In the genomic region with DNA sequence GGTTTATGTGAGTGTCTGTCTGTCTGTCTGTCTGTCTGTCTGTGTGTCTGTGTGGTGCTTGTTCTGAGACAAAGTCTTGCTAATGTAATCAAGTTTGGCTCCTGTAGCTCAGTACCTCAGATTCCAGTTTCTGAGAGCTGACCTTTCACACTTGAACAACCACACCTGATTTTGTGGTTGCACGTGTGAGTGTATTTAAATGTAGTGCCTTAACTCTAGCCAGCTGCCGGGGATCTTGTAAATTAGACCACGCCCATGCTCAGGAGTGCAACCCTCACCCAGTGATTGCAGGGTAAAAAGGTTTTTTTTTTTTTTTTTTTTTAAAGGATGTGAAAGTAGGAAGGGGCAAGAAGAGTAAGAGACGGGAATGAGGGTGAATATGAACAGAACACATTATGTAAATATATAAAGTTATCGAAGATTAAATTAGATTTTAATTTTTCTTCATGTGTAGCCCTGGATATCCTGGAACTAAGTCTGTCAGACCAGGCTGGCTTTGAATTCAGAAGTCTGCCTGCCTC, we compare ENCODE assay signal across 11 mouse cellular contexts. TPM values are rescaled to one million over a fixed set of nuclear protein-coding genes. Genes with fewer than 3 reads are reported as not detected.
DNase-seq lines count a peak whose midpoint lies in the region; ATAC-seq and TF ChIP-seq lines count a peak whose summit lies in the region.
"Had no signal": no experiment of that assay in that cellular context is flagged by ENCODE, and none has a peak within 500 bp of the region (broad histone marks: within the 10 kb centered on the region; RNA-seq: fewer than 3 reads in every experiment).

No protein-coding gene starts in this region.

- WGBS in kidney, postnatal 0 days, result 48% methylated on average over 5 of the region's 5 CpGs
- WGBS in forebrain, embryonic 11.5 days, result 71% methylated on average over 5 of the region's 5 CpGs
- 78% methylated on average over 5 of the region's 5 CpGs for whole genome bisulfite sequencing in forebrain, embryonic 12.5 days

- no peak for TF ChIP-seq RAD21 in CH12.LX (IDR thresholded peaks at IDR 0.05; ENCODE audit: low read depth, low read length)

- peaks cover 2% of the 10 kb centered on the region for H3K27me3 ChIP-seq in CH12.LX (replicated peaks)
- H3K27me3 ChIP-seq in kidney, postnatal 0 days (ENCODE audit: insufficient read depth, low read length), result no peaks in the 10 kb centered on the region
- no peaks in the 10 kb centered on the region for H3K27me3 ChIP-seq in forebrain, embryonic 11.5 days (ENCODE audit: control insufficient read depth, insufficient read depth, low read length)
- no peaks in the 10 kb centered on the region; the same call in 1 of the 2 replicates for H3K27me3 ChIP-seq in forebrain, embryonic 12.5 days

- H3K36me3 ChIP-seq in CH12.LX (replicated peaks in 1 of 2; ENCODE audit: control insufficient read depth in 1 of 2, insufficient read depth in 1 of 2, low read length in 1 of 2), result no peaks in the 10 kb centered on the region
- no peaks in the 10 kb centered on the region for H3K36me3 ChIP-seq in kidney, postnatal 0 days (ENCODE audit: insufficient read depth, low read length)
- no peaks in the 10 kb centered on the region for H3K36me3 ChIP-seq in forebrain, embryonic 11.5 days (ENCODE audit: control insufficient read depth, insufficient read depth, low read length)
- H3K36me3 ChIP-seq in forebrain, embryonic 12.5 days (replicated peaks), result no peaks in the 10 kb centered on the region

- no peak overlapping the region for H3K27ac ChIP-seq in CH12.LX (ENCODE audit: insufficient read depth, low read depth)
- H3K27ac ChIP-seq in kidney, postnatal 0 days, result peak overlapping the region; percentile 47
- no peak overlapping the region for H3K27ac ChIP-seq in forebrain, embryonic 11.5 days (ENCODE audit: low read depth, low read length)
- no peak overlapping the region for H3K27ac ChIP-seq in forebrain, embryonic 12.5 days

- DNase-seq in CD4-positive helper T cell, adult 2 months (ENCODE audit: low read depth, low spot score), result peak; percentile 68
- DNase-seq in CH12.LX (ENCODE audit: extremely low read depth), result peak; percentile 74
- no peak for DNase-seq in kidney, postnatal 0 days (ENCODE audit: low spot score)
- peak; percentile 88 to 91 for DNase-seq in spleen, postnatal 36 days (ENCODE audit: low spot score in 2 of 2)
- no peak for DNase-seq in forebrain, embryonic 11.5 days (ENCODE audit: low spot score)
- no peak for DNase-seq in left cerebral cortex, postnatal 14 days (ENCODE audit: low spot score in 2 of 2)
- DNase-seq: gastrocnemius, postnatal 10 days; heart, postnatal 14 days had no signal

- no peak overlapping the region for H3K9ac ChIP-seq in CH12.LX (ENCODE audit: insufficient read depth, low read depth)
- H3K9ac ChIP-seq in kidney, postnatal 0 days (ENCODE audit: low read depth, low read length), result no peak overlapping the region
- H3K9ac ChIP-seq in forebrain, embryonic 11.5 days (ENCODE audit: low read length), result no peak overlapping the region
- no peak overlapping the region for H3K9ac ChIP-seq in forebrain, embryonic 12.5 days

- H3K4me3 ChIP-seq in CH12.LX (replicated peaks in 1 of 3; ENCODE audit: low read depth in 2 of 3, low read length in 2 of 3, poor library complexity in 1 of 3), result no peak overlapping the region
- H3K4me3 ChIP-seq in kidney, postnatal 0 days (replicated peaks; ENCODE audit: low read depth, low read length), result no peak overlapping the region
- no peak overlapping the region for H3K4me3 ChIP-seq in forebrain, embryonic 11.5 days (ENCODE audit: low read depth, low read length)
- H3K4me3 ChIP-seq in forebrain, embryonic 12.5 days (replicated peaks), result no peak overlapping the region
- H3K4me3 ChIP-seq: erythroblast, embryonic 14.5 days had no signal

- dilution Hi-C loops in CH12.LX (cut with MboI; ENCODE audit: extremely low pct_ligation_motif_present, extremely low pct_unique_long_range_greater_than_20kb, low sequenced_read_pairs), result no loop called here

- peaks cover 8 to 27% of the 10 kb centered on the region in 2 experiments for H3K4me1 ChIP-seq in CH12.LX (ENCODE audit: control insufficient read depth in 1 of 2, insufficient read depth in 2 of 2)
- H3K4me1 ChIP-seq in kidney, postnatal 0 days (replicated peaks; ENCODE audit: insufficient read depth, low read length), result 0 out of 2 replicates have a peak, but pooled peaks cover 4% of the 10 kb centered on the region
- no peaks in the 10 kb centered on the region for H3K4me1 ChIP-seq in forebrain, embryonic 11.5 days (replicated peaks; ENCODE audit: control insufficient read depth, insufficient read depth, low read length)
- H3K4me1 ChIP-seq in forebrain, embryonic 12.5 days, result peaks cover under 1% of the 10 kb centered on the region

- peak overlapping the region; percentile 40 for H3K4me2 ChIP-seq in CH12.LX (ENCODE audit: insufficient read depth, low read depth, poor library complexity, severe bottlenecking)
- no peak overlapping the region for H3K4me2 ChIP-seq in kidney, postnatal 0 days (ENCODE audit: low read length)
- H3K4me2 ChIP-seq in forebrain, embryonic 11.5 days (ENCODE audit: low read depth, low read length, severe bottlenecking), result no peak overlapping the region
- no peak overlapping the region for H3K4me2 ChIP-seq in forebrain, embryonic 12.5 days

- ATAC-seq in kidney, postnatal 0 days (replicated peaks; ENCODE audit: low FRiP score, low read depth), result no peak
- ATAC-seq in forebrain, embryonic 11.5 days (replicated peaks; ENCODE audit: low FRiP score), result no peak
- no peak for ATAC-seq in forebrain, embryonic 12.5 days (ENCODE audit: low FRiP score)
- ATAC-seq: midbrain, embryonic 16.5 days had no signal

- H3K79me2 ChIP-seq in CH12.LX (replicated peaks; ENCODE audit: control insufficient read depth, extremely low read depth, insufficient read depth, poor library complexity, severe bottlenecking), result peaks cover 5% of the 10 kb centered on the region

- in situ Hi-C loops in CH12.LX (cut with MboI; ENCODE audit: low pct_ligation_motif_present, low pct_unique_long_range_greater_than_20kb, low sequenced_read_pairs), result no loop called here

- intact Hi-C loops in left cerebral cortex, postnatal 14 days (cut with DNase I), result loop anchor here (5.0 kb wide), 1 partner anchor 48 kb away; a partner anchor contains a TSS

- no peak for TF ChIP-seq POLR2A in CH12.LX (IDR thresholded peaks at IDR 0.05; ENCODE audit: low read depth, low read length)

- no peak for TF ChIP-seq CTCF in CH12.LX (conservative IDR thresholded peaks at IDR 0.05 in 1 of 2, IDR thresholded peaks at IDR 0.05 in 1 of 2; ENCODE audit: low read depth in 2 of 2, low read length in 2 of 2)
- no peak for TF ChIP-seq CTCF in kidney, postnatal 0 days (IDR thresholded peaks at IDR 0.05; ENCODE audit: low read depth)

- H3K9me3 ChIP-seq in CH12.LX (replicated peaks; ENCODE audit: low read length), result no peaks in the 10 kb centered on the region
- no peaks in the 10 kb centered on the region for H3K9me3 ChIP-seq in kidney, postnatal 0 days (replicated peaks; ENCODE audit: low read length)
- no peaks in the 10 kb centered on the region for H3K9me3 ChIP-seq in forebrain, embryonic 11.5 days (ENCODE audit: control insufficient read depth, low read length)
- H3K9me3 ChIP-seq in forebrain, embryonic 12.5 days, result no peaks in the 10 kb centered on the region

- TF ChIP-seq EP300 in CH12.LX (IDR thresholded peaks at IDR 0.05; ENCODE audit: low read length), result peak; percentile 28

TF ChIP-seq in CH12.LX, 34 proteins besides CTCF, POLR2A, EP300 and RAD21 (continues in another document):
- TF ChIP-seq SMC3 (IDR thresholded peaks at IDR 0.05; ENCODE audit: low read depth, low read length) (no peak), MAFK (IDR thresholded peaks at IDR 0.05; ENCODE audit: insufficient replicate concordance, low read length) (0 out of 2 replicates have a peak, but pooled peaks have one; percentile 31), CHD2 (IDR thresholded peaks at IDR 0.05; ENCODE audit: low read length) (0 out of 2 replicates have a peak, but pooled peaks have one; percentile 24), MYC (IDR thresholded peaks at IDR 0.05; ENCODE audit: low read depth, low read length) (peak; percentile 44; the same call in 1 of the 2 replicates), IRF4 (IDR thresholded peaks at IDR 0.05; ENCODE audit: low read depth, low read length) (peak; percentile 54; the same call in 1 of the 2 replicates), BHLHE40 (IDR thresholded peaks at IDR 0.05; ENCODE audit: low read depth, low read length) (peak; percentile 99), ZMIZ1 (IDR thresholded peaks at IDR 0.05; ENCODE audit: low read depth, low read length) (no peak), TBP (conservative IDR thresholded peaks at IDR 0.05; ENCODE audit: low read depth, low read length) (no peak), ETS1 (conservative IDR thresholded peaks at IDR 0.05; ENCODE audit: low read depth, low read length) (peak; percentile 98), SIN3A (IDR thresholded peaks at IDR 0.05; ENCODE audit: low read length) (peak; percentile 53; the same call in 1 of the 2 replicates), PAX5 (IDR thresholded peaks at IDR 0.05; ENCODE audit: low read length) (no peak)

RNA-seq across cellular contexts. Expression of a gene that starts 4.3 kb away (rescaled TPM):
- total RNA-seq in CH12.LX (2012; rRNA removed) (44.4 and 50.9 TPM in 2 replicates), CH12.LX (2014; rRNA removed) (73.9 and 87.8 TPM in 2 replicates)
- 53.3 and 59.4 TPM in 2 replicates for polyA plus RNA-seq in CH12.LX (2012; ENCODE audit: insufficient read length, low read depth)
- 47.0 and 53.3 TPM in 2 replicates for polyA plus RNA-seq in kidney, postnatal 0 days (2015; fragmentation: Nextera tagmentation; extraction: Ambion mirVana)
- polyA plus RNA-seq in forebrain, embryonic 11.5 days (2014; fragmentation: Nextera tagmentation; extraction: Ambion mirVana), result 86.4 and 92.9 TPM in 2 replicates
- total RNA-seq in left cerebral cortex, postnatal 14 days (2021), result 10 to 100 TPM; 27.3 to 28.5 TPM
- 82.2 and 89.3 TPM in 2 replicates for polyA plus RNA-seq in forebrain, embryonic 12.5 days (2016; fragmentation: Nextera tagmentation; extraction: Ambion mirVana)

RNA-seq across cellular contexts. Expression of a gene that starts 19.7 kb away (rescaled TPM):
- total RNA-seq in CH12.LX (2012; rRNA removed), result 1.1 and 1.5 TPM in 2 replicates
- total RNA-seq in CH12.LX (2014; rRNA removed), result 0.16 and 1.5 TPM in 2 replicates
- polyA plus RNA-seq in CH12.LX (2012; ENCODE audit: insufficient read length, low read depth), result 0.33 and 1.1 TPM in 2 replicates
- polyA plus RNA-seq in kidney, postnatal 0 days (2015; fragmentation: Nextera tagmentation; extraction: Ambion mirVana), result 0.80 TPM in 2 replicates
- polyA plus RNA-seq in forebrain, embryonic 11.5 days (2014; fragmentation: Nextera tagmentation; extraction: Ambion mirVana), result 4.4 and 6.1 TPM in 2 replicates
- 1 to 10 TPM; 1.3 to 2.0 TPM for total RNA-seq in left cerebral cortex, postnatal 14 days (2021)
- 5.3 and 6.3 TPM in 2 replicates for polyA plus RNA-seq in forebrain, embryonic 12.5 days (2016; fragmentation: Nextera tagmentation; extraction: Ambion mirVana)

RNA-seq across cellular contexts. Expression of a gene that starts 47.2 kb away (rescaled TPM):
- total RNA-seq in CH12.LX (2012; rRNA removed), result 24.4 and 26.7 TPM in 2 replicates
- total RNA-seq in CH12.LX (2014; rRNA removed), result 44.5 and 55.6 TPM in 2 replicates
- 41.8 and 49.6 TPM in 2 replicates for polyA plus RNA-seq in CH12.LX (2012; ENCODE audit: insufficient read length, low read depth)
- 21.5 and 26.3 TPM in 2 replicates for polyA plus RNA-seq in kidney, postnatal 0 days (2015; fragmentation: Nextera tagmentation; extraction: Ambion mirVana)
- polyA plus RNA-seq in forebrain, embryonic 11.5 days (2014; fragmentation: Nextera tagmentation; extraction: Ambion mirVana), result 69.3 and 70.5 TPM in 2 replicates
- 1 to 10 TPM; 1.0 to 1.3 TPM for total RNA-seq in left cerebral cortex, postnatal 14 days (2021)
- 55.6 and 62.5 TPM in 2 replicates for polyA plus RNA-seq in forebrain, embryonic 12.5 days (2016; fragmentation: Nextera tagmentation; extraction: Ambion mirVana)

Comparison
In these comparisons a context has a peak if more than half of its experiments do, and no peak if none do; other contexts are left out.
1. DNase-seq: peak in CD4-positive helper T cell, adult 2 months (single experiment), CH12.LX (single experiment) and spleen, postnatal 36 days (2 of 2); none in kidney, postnatal 0 days (single experiment), forebrain, embryonic 11.5 days (single experiment) and left cerebral cortex, postnatal 14 days (0 of 2).